Mouse (Mus musculus) activated CD4-positive, CD25-positive, alpha-beta regulatory T cell (primary cell): ENCODE measurements around the gene Nsmce3. TPM values are rescaled to one million over a fixed set of nuclear protein-coding genes. Genes with fewer than 3 reads are reported as not detected.

ENCODE experiments used
- polyA plus RNA-seq, 2 experiments: library from polyadenylated mRNA; unstranded; fragments of 100-300 nt; shearing (Covaris generic); gene quantifications; one replicate each; pipeline ENCODE4 v1.2.1; 2017

Gene Nsmce3
- 10 to 100 TPM in 1 of 2 experiments, 1 to 10 TPM in 1; 7.9 to 10.1 TPM for polyA plus RNA-seq

DNA sequence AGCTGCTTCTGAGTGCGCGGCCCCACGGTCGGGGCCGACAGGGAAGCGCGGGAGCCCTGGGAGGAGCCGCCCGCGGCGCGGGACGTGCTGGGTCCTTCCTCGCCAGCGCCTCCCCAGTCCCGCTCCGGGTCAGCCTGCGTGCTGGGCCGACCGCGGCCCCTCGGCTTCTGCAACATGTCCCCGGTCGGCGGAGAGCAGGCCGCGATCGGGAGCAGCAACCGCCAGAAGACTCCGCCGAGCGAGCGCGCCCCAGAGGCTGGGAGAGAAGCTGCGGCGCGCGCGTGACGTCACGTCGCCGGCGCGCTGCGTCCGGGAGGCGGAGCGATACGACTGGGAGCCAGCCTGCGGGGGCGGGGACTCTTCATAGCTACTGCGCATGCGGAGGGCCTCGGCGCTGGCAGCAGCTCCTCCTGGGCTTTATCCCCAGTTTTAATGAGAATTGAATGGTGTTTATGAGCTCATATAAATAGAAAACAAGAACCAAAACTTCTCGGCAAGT is at the start of gene Nsmce3:
Gene Nsmce3 (minus strand): TSS at position 255 of the 499 bp plus-strand sequence.

